Mouse (Mus musculus): ENCODE measurements around the gene Pde3a.
A peak's percentile ranks its signal among the peaks of the same experiment; 100 is the strongest.

DNA sequence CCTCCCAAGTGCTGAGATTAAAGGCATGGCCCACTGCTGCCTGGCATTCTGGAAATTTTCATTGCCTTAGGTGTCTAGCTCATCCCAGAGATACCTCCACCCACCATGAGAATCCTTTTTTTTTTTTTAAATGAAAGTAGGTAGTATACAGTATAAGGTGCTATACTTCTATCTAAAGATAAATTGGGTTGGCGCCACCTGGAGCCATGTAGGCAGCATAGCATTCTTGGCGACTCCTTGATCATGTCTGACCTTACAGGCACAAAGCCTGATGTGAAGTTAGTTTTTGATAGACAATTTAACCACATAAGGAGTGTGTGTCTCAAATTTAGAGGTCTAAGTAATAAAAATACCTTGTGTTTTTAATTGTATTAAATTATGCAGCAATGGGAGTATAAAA, 123.6 kb downstream of the Pde3a start:
- TF ChIP-seq POLR2A (IDR thresholded peaks at IDR 0.05; ENCODE audit: insufficient read depth, low read length) (no peak), CTCF (IDR thresholded peaks at IDR 0.05; ENCODE audit: low read depth, low read length) (peak; percentile 36)

All from ES-Bruce4 (cell line).